Mouse (Mus musculus) frontal cortex, adult (tissue): ENCODE results near the gene Tmem221.

Experiments used
- ATAC-seq: cut with Nextera tagmentation; 2 replicates; pipeline ENCODE4 v1.9.2; 2017; ENCODE audit warnings: mild to moderate bottlenecking, moderate library complexity, mixed read lengths; ENCODE audit not compliant: low TSS enrichment

Gene Tmem221

GRCm38 (mm10) chr8:71511644-71512043, 47.0 kb downstream of the Tmem221 start, which contains the start of gene Plvap:
Gene Plvap (minus strand): TSS chr8:71511752.
- ATAC-seq, result no peak

- ATAC-seq, result no peak
These were observed 49.4 kb downstream of the Tmem221 start for GRCm38 (mm10) chr8:71509316-71509715.

- ATAC-seq, result peak; percentile 94
These were observed 51.0 kb downstream of the Tmem221 start for GRCm38 (mm10) chr8:71507589-71508104.

- ATAC-seq, result no peak
These were observed 52.7 kb downstream of the Tmem221 start for GRCm38 (mm10) chr8:71505979-71506378.

- ATAC-seq, result no peak
These were observed 53.3 kb downstream of the Tmem221 start for GRCm38 (mm10) chr8:71505326-71505725.

GRCm38 (mm10) chr8:71504349-71504748, 54.3 kb downstream of the Tmem221 start:
- ATAC-seq, result no peak
